Mouse (Mus musculus) retina, adult 2 months (tissue): ENCODE measurements around the gene Xlr3c.
A peak's percentile ranks its signal among the peaks of the same experiment; 100 is the strongest.
"Not testable (repeated sequence)": the region's sequence is repeated elsewhere in the genome, so short reads cannot be mapped to it uniquely, and the experiment has no call there.

ENCODE experiments used
- DNase-seq: peaks from one replicate; pipeline ENCODE4 v3.0.0-alpha.2; 2012; ENCODE audit warnings: low read depth, low spot score

Gene Xlr3c

DNA sequence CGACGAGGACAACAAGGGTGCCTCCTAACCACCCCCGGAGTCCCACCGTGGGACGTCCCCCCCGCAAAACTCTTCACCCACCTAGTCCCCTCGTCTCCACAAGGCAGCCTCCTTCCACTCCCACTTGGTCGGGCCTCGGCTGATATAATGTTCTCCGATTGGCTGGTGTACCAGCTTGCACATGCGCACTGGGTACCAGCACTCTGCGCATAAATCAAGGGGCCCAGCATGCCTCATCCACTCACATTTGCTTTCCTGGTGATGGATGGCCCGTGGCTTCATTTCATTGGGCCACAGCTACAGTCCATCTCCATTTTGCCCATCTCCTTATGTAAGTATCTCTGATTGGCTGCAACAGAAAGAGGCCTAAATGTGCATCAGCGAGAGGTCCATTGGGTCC is at the start of gene Xlr3c:
Gene Xlr3c, minus strand, starts transcription at position 121 of the 400 bp plus-strand sequence.
- not testable (repeated sequence) for DNase-seq

- DNase-seq = peak; percentile 6
Observed at GRCm38 (mm10) chrX:73312522-73312921, 47.3 kb upstream of the Xlr3c start.

DNA sequence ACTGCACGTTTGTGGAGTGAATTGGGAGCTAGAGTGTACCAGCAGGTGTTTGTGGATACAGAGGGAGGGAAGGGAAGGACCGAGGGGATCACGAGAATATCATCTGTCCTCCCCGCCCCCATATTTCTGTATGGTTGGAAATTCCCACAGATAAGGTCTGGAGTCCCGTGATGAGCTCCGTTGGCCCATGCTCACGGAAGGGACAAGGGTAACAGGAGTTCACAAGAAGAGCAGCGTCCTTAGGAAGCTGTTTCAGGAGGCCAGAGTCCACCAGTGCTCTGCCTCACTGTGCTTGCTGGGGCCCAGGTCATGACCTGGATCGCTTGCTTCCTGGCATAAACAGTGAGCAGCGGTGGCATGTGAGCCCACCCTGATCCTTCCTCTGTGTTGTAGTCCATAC is 30.6 kb upstream of the Xlr3c start:
- not testable (repeated sequence) for DNase-seq

- DNase-seq = not testable (repeated sequence)
Observed at GRCm38 (mm10) chrX:73292876-73293275, 27.7 kb upstream of the Xlr3c start, which contains the start of the genes Xlr5a and Xlr5c. Gene Xlr5a (minus strand): TSS chrX:73292976. Gene Xlr5c (minus strand): TSS chrX:73292976.

- DNase-seq = not testable (repeated sequence)
Observed at GRCm38 (mm10) chrX:73262428-73262827, 2.8 kb downstream of the Xlr3c start.

- not testable (repeated sequence) for DNase-seq
Observed at GRCm38 (mm10) chrX:73242821-73243325, 22.3 kb downstream of the Xlr3c start, which contains the start of gene Xlr4c. Gene Xlr4c (minus strand): TSS chrX:73243130.

DNA sequence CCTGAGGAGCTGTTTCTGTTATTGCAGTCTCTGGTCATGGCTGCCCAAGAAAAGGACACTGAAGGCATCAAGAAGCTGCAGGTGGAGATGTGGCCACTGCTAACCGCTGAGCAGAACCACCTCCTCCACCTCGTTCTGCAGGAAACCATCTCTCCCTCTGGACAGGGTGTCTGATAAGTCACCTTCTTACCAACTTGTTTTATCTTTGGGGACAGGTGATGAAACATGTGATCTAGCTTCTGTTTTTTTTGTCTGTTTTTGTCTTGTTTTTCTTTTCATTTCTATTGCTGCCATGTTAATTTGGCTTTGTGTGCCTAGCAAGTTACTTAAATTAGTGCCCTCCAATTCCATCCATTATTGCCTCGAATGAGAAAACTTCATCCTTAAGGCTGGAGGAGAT is 35.9 kb downstream of the Xlr3c start:
- DNase-seq = no peak

GRCm38 (mm10) chrX:73228606-73229214 is 36.5 kb downstream of the Xlr3c start:
- peak; percentile 38 for DNase-seq

- DNase-seq = peak; percentile 71
Observed at GRCm38 (mm10) chrX:73227914-73228605, 37.1 kb downstream of the Xlr3c start, which contains the start of gene F8a. Gene F8a (plus strand): TSS chrX:73228291.

- DNase-seq = no peak
Observed at GRCm38 (mm10) chrX:73225365-73225764, 39.8 kb downstream of the Xlr3c start.

- DNase-seq = not testable (repeated sequence)
Observed at GRCm38 (mm10) chrX:73213819-73214564, 51.2 kb downstream of the Xlr3c start, which contains the start of gene Xlr4b. Gene Xlr4b (plus strand): TSS chrX:73214333.
